Mouse (Mus musculus): ENCODE measurements at regions not wholly inside any gene's neighbourhood (a gene's known extent, or its start where the extent isn't known, plus 50 kb on each side); places are given as distances from the start of the nearest gene placed in this dataset.

- Histone ChIP-seq H3K4me3 (ENCODE audit: low read depth, low read length) (no peak overlapping the region), H3K36me3 (ENCODE audit: control insufficient read depth, insufficient read depth, low read length) (no peaks in the 10 kb centered on the region), H3K9me3 (ENCODE audit: control insufficient read depth, low read length) (no peaks in the 10 kb centered on the region), H3K27me3 (ENCODE audit: control insufficient read depth, insufficient read depth, low read length) (no peaks in the 10 kb centered on the region), H3K9ac (ENCODE audit: low read length) (no peak overlapping the region), H3K27ac (ENCODE audit: low read depth, low read length) (no peak overlapping the region), H3K4me2 (ENCODE audit: low read depth, low read length, severe bottlenecking) (no peak overlapping the region), H3K4me1 (replicated peaks; ENCODE audit: control insufficient read depth, insufficient read depth, low read length) (no peaks in the 10 kb centered on the region)
- 85% methylated on average over 4 of the region's 4 CpGs for WGBS
- no peak for ATAC-seq (replicated peaks; ENCODE audit: low FRiP score)
- DNase-seq (ENCODE audit: low spot score): no peak
These were observed 284.0 kb downstream of the Rapgef2 start for GRCm38 (mm10) chr3:79002173-79002848.

GRCm38 (mm10) chr3:79001754-79002153 is 284.6 kb downstream of the Rapgef2 start:
- H3K9ac ChIP-seq (ENCODE audit: low read length): no peak overlapping the region
- no peak overlapping the region for H3K27ac ChIP-seq (ENCODE audit: low read depth, low read length)
- no peaks in the 10 kb centered on the region for H3K9me3 ChIP-seq (ENCODE audit: control insufficient read depth, low read length)
- no peaks in the 10 kb centered on the region for H3K27me3 ChIP-seq (ENCODE audit: control insufficient read depth, insufficient read depth, low read length)
- DNase-seq (ENCODE audit: low spot score) (no peak), ATAC-seq (replicated peaks; ENCODE audit: low FRiP score) (no peak)
- H3K4me2 ChIP-seq (ENCODE audit: low read depth, low read length, severe bottlenecking): no peak overlapping the region
- no peaks in the 10 kb centered on the region for H3K36me3 ChIP-seq (ENCODE audit: control insufficient read depth, insufficient read depth, low read length)
- WGBS: 86% methylated on average over 4 of the region's 4 CpGs
- H3K4me3 ChIP-seq (ENCODE audit: low read depth, low read length): no peak overlapping the region
- no peaks in the 10 kb centered on the region for H3K4me1 ChIP-seq (replicated peaks; ENCODE audit: control insufficient read depth, insufficient read depth, low read length)

- WGBS: 91% methylated on average over 2 of the region's 2 CpGs
- DNase-seq (ENCODE audit: low spot score) (no peak), ATAC-seq (replicated peaks; ENCODE audit: low FRiP score) (no peak)
- H3K9ac ChIP-seq (ENCODE audit: low read length): no peak overlapping the region
- H3K4me2 ChIP-seq (ENCODE audit: low read depth, low read length, severe bottlenecking): no peak overlapping the region
- H3K9me3 ChIP-seq (ENCODE audit: control insufficient read depth, low read length): no peaks in the 10 kb centered on the region
- H3K4me3 ChIP-seq (ENCODE audit: low read depth, low read length): no peak overlapping the region
- no peaks in the 10 kb centered on the region for H3K36me3 ChIP-seq (ENCODE audit: control insufficient read depth, insufficient read depth, low read length)
- H3K27ac ChIP-seq (ENCODE audit: low read depth, low read length): no peak overlapping the region
- no peaks in the 10 kb centered on the region for H3K4me1 ChIP-seq (replicated peaks; ENCODE audit: control insufficient read depth, insufficient read depth, low read length)
- H3K27me3 ChIP-seq (ENCODE audit: control insufficient read depth, insufficient read depth, low read length): no peaks in the 10 kb centered on the region
These were observed 286.0 kb downstream of the Rapgef2 start for GRCm38 (mm10) chr3:79000293-79000692.

GRCm38 (mm10) chr3:78999803-79000202 is 286.5 kb downstream of the Rapgef2 start:
- H3K4me1 ChIP-seq (replicated peaks; ENCODE audit: control insufficient read depth, insufficient read depth, low read length): no peaks in the 10 kb centered on the region
- H3K4me2 ChIP-seq (ENCODE audit: low read depth, low read length, severe bottlenecking): no peak overlapping the region
- DNase-seq (ENCODE audit: low spot score) (no peak), ATAC-seq (replicated peaks; ENCODE audit: low FRiP score) (no peak)
- 77% methylated on average over 3 of the region's 3 CpGs for WGBS
- no peaks in the 10 kb centered on the region for H3K36me3 ChIP-seq (ENCODE audit: control insufficient read depth, insufficient read depth, low read length)
- H3K27ac ChIP-seq (ENCODE audit: low read depth, low read length): no peak overlapping the region
- H3K9me3 ChIP-seq (ENCODE audit: control insufficient read depth, low read length): no peaks in the 10 kb centered on the region
- H3K27me3 ChIP-seq (ENCODE audit: control insufficient read depth, insufficient read depth, low read length): no peaks in the 10 kb centered on the region
- H3K9ac ChIP-seq (ENCODE audit: low read length): no peak overlapping the region
- no peak overlapping the region for H3K4me3 ChIP-seq (ENCODE audit: low read depth, low read length)

GRCm38 (mm10) chr3:78988120-78988519 is 298.2 kb downstream of the Rapgef2 start:
- no peak overlapping the region for H3K4me2 ChIP-seq (ENCODE audit: low read depth, low read length, severe bottlenecking)
- H3K9ac ChIP-seq (ENCODE audit: low read length): no peak overlapping the region
- 79% methylated on average over 2 of the region's 2 CpGs for WGBS
- no peaks in the 10 kb centered on the region for H3K36me3 ChIP-seq (ENCODE audit: control insufficient read depth, insufficient read depth, low read length)
- H3K9me3 ChIP-seq (ENCODE audit: control insufficient read depth, low read length): no peaks in the 10 kb centered on the region
- ATAC-seq (replicated peaks; ENCODE audit: low FRiP score) (no peak), DNase-seq (ENCODE audit: low spot score) (no peak)
- no peaks in the 10 kb centered on the region for H3K27me3 ChIP-seq (ENCODE audit: control insufficient read depth, insufficient read depth, low read length)
- no peaks in the 10 kb centered on the region for H3K4me1 ChIP-seq (replicated peaks; ENCODE audit: control insufficient read depth, insufficient read depth, low read length)
- no peak overlapping the region for H3K27ac ChIP-seq (ENCODE audit: low read depth, low read length)
- no peak overlapping the region for H3K4me3 ChIP-seq (ENCODE audit: low read depth, low read length)

GRCm38 (mm10) chr3:78986726-78987125 is 299.6 kb downstream of the Rapgef2 start:
- H3K36me3 ChIP-seq (ENCODE audit: control insufficient read depth, insufficient read depth, low read length): no peaks in the 10 kb centered on the region
- no peak overlapping the region for H3K4me3 ChIP-seq (ENCODE audit: low read depth, low read length)
- no peaks in the 10 kb centered on the region for H3K4me1 ChIP-seq (replicated peaks; ENCODE audit: control insufficient read depth, insufficient read depth, low read length)
- no peaks in the 10 kb centered on the region for H3K27me3 ChIP-seq (ENCODE audit: control insufficient read depth, insufficient read depth, low read length)
- H3K27ac ChIP-seq (ENCODE audit: low read depth, low read length): no peak overlapping the region
- WGBS: 79% methylated on average over 6 of the region's 7 CpGs
- ATAC-seq (replicated peaks; ENCODE audit: low FRiP score) (no peak), DNase-seq (ENCODE audit: low spot score) (no peak)
- H3K4me2 ChIP-seq (ENCODE audit: low read depth, low read length, severe bottlenecking): no peak overlapping the region
- no peaks in the 10 kb centered on the region for H3K9me3 ChIP-seq (ENCODE audit: control insufficient read depth, low read length)
- H3K9ac ChIP-seq (ENCODE audit: low read length): no peak overlapping the region

- no peak for ATAC-seq (replicated peaks; ENCODE audit: low FRiP score)
- H3K36me3 ChIP-seq (ENCODE audit: control insufficient read depth, insufficient read depth, low read length): no peaks in the 10 kb centered on the region
- no peaks in the 10 kb centered on the region for H3K27me3 ChIP-seq (ENCODE audit: control insufficient read depth, insufficient read depth, low read length)
- no peak overlapping the region for H3K27ac ChIP-seq (ENCODE audit: low read depth, low read length)
- 91% methylated on average over 3 of the region's 3 CpGs for WGBS
- no peak overlapping the region for H3K9ac ChIP-seq (ENCODE audit: low read length)
- H3K4me1 ChIP-seq (replicated peaks; ENCODE audit: control insufficient read depth, insufficient read depth, low read length): no peaks in the 10 kb centered on the region
- no peaks in the 10 kb centered on the region for H3K9me3 ChIP-seq (ENCODE audit: control insufficient read depth, low read length)
- H3K4me2 ChIP-seq (ENCODE audit: low read depth, low read length, severe bottlenecking): no peak overlapping the region
- H3K4me3 ChIP-seq (ENCODE audit: low read depth, low read length): no peak overlapping the region
- DNase-seq (ENCODE audit: low spot score): no peak
These were observed 305.3 kb downstream of the Rapgef2 start for GRCm38 (mm10) chr3:78981057-78981456.

- H3K4me1 ChIP-seq (replicated peaks; ENCODE audit: control insufficient read depth, insufficient read depth, low read length): no peaks in the 10 kb centered on the region
- H3K36me3 ChIP-seq (ENCODE audit: control insufficient read depth, insufficient read depth, low read length): no peaks in the 10 kb centered on the region
- H3K9me3 ChIP-seq (ENCODE audit: control insufficient read depth, low read length): no peaks in the 10 kb centered on the region
- H3K4me3 ChIP-seq (ENCODE audit: low read depth, low read length): no peak overlapping the region
- no peak overlapping the region for H3K27ac ChIP-seq (ENCODE audit: low read depth, low read length)
- no peak for DNase-seq (ENCODE audit: low spot score)
- H3K27me3 ChIP-seq (ENCODE audit: control insufficient read depth, insufficient read depth, low read length): no peaks in the 10 kb centered on the region
- no peak overlapping the region for H3K4me2 ChIP-seq (ENCODE audit: low read depth, low read length, severe bottlenecking)
- ATAC-seq (replicated peaks; ENCODE audit: low FRiP score): no peak
- H3K9ac ChIP-seq (ENCODE audit: low read length): no peak overlapping the region
- WGBS: 91% methylated on average over 4 of the region's 4 CpGs
These were observed 307.5 kb downstream of the Rapgef2 start for GRCm38 (mm10) chr3:78978781-78979180.

Data from forebrain, embryonic 11.5 days (tissue).